Mouse (Mus musculus): ENCODE measurements around the gene Atg9b. TPM values are rescaled to one million over a fixed set of nuclear protein-coding genes. Genes with fewer than 3 reads are reported as not detected.

The Atg9b gene
- total RNA-seq, 2 experiments from 2014 or later: 0.06 TPM; not detected in 1

GRCm38 (mm10) chr5:24423129-24424003 is 31.4 kb upstream of the Atg9b start, which contains the start of the genes Cdk5 and Slc4a2:
Gene Cdk5 (minus strand): TSS chr5:24423530.
Gene Slc4a2 (plus strand): TSS chr5:24423837.
- Histone ChIP-seq H3K4me3 (peak within 1 kb of the TSS; percentile 78), H3K27ac (peak within 1 kb of the TSS; percentile 97)
- intact Hi-C loops (cut with DNase I): no loop called here
- DNase-seq: peak; percentile 99
- TF ChIP-seq CTCF (IDR thresholded peaks at IDR 0.05): no peak

- Histone ChIP-seq H3K4me3 (no peak overlapping the region), H3K27ac (no peak overlapping the region)
- no peak for DNase-seq
- no peak for TF ChIP-seq CTCF (IDR thresholded peaks at IDR 0.05)
- intact Hi-C loops (cut with DNase I): no loop called here
These were observed 28.4 kb upstream of the Atg9b start for GRCm38 (mm10) chr5:24420381-24420780.

- no peak overlapping the region for H3K4me3 ChIP-seq
- no peak for DNase-seq
- no peak overlapping the region for H3K27ac ChIP-seq
- no peak for TF ChIP-seq CTCF (IDR thresholded peaks at IDR 0.05)
- intact Hi-C loops (cut with DNase I): loop anchor here (5.0 kb wide), 1 partner anchor 35 kb away; the partner anchor contains the start of gene Agap3
These were observed 25.6 kb upstream of the Atg9b start for GRCm38 (mm10) chr5:24417587-24417986.

- Histone ChIP-seq H3K27ac (no peak overlapping the region), H3K4me3 (peak overlapping the region; percentile 49)
- TF ChIP-seq CTCF (IDR thresholded peaks at IDR 0.05): peak; percentile 84
- peak; percentile 67 for DNase-seq
- intact Hi-C loops (cut with DNase I): loop anchor here (1.0 to 5.0 kb wide), 2 partner anchors 36 to 54 kb away; partner anchors contain the start of gene Agap3
These were observed 24.3 kb upstream of the Atg9b start for GRCm38 (mm10) chr5:24416222-24416736.

- intact Hi-C loops (cut with DNase I): no loop called here
- DNase-seq: no peak
- H3K4me3 ChIP-seq: no peak overlapping the region
- no peak for TF ChIP-seq CTCF (IDR thresholded peaks at IDR 0.05)
- no peak overlapping the region for H3K27ac ChIP-seq
These were observed 22.0 kb upstream of the Atg9b start for GRCm38 (mm10) chr5:24413938-24414337.

- no peak for DNase-seq
- Histone ChIP-seq H3K4me3 (no peak within 1 kb of the TSS), H3K27ac (no peak within 1 kb of the TSS)
- intact Hi-C loops (cut with DNase I): no loop called here
- no peak for TF ChIP-seq CTCF (IDR thresholded peaks at IDR 0.05)
These were observed 21.2 kb upstream of the Atg9b start, which contains the start of gene Asic3 for GRCm38 (mm10) chr5:24413042-24413693. Gene Asic3 (plus strand): TSS chr5:24413392.

GRCm38 (mm10) chr5:24412063-24412462 is 20.1 kb upstream of the Atg9b start:
- no peak for TF ChIP-seq CTCF (IDR thresholded peaks at IDR 0.05)
- intact Hi-C loops (cut with DNase I): no loop called here
- no peak overlapping the region for H3K4me3 ChIP-seq
- DNase-seq: no peak
- no peak overlapping the region for H3K27ac ChIP-seq

- no peak for DNase-seq
- H3K4me3 ChIP-seq: no peak overlapping the region
- intact Hi-C loops (cut with DNase I): no loop called here
- no peak for TF ChIP-seq CTCF (IDR thresholded peaks at IDR 0.05)
- no peak overlapping the region for H3K27ac ChIP-seq
These were observed 17.5 kb upstream of the Atg9b start for GRCm38 (mm10) chr5:24409466-24409865.

- DNase-seq: peak; percentile 71
- Histone ChIP-seq H3K4me3 (no peak overlapping the region), H3K27ac (no peak overlapping the region)
- no peak for TF ChIP-seq CTCF (IDR thresholded peaks at IDR 0.05)
- intact Hi-C loops (cut with DNase I): no loop called here
These were observed 16.7 kb upstream of the Atg9b start for GRCm38 (mm10) chr5:24408651-24409050.

- intact Hi-C loops (cut with DNase I): no loop called here
- Histone ChIP-seq H3K27ac (no peak overlapping the region), H3K4me3 (no peak overlapping the region)
- no peak for DNase-seq
- TF ChIP-seq CTCF (IDR thresholded peaks at IDR 0.05): no peak
These were observed 13.5 kb upstream of the Atg9b start for GRCm38 (mm10) chr5:24405389-24405876.

- no peak for DNase-seq
- no peak overlapping the region for H3K4me3 ChIP-seq
- no peak for TF ChIP-seq CTCF (IDR thresholded peaks at IDR 0.05)
- H3K27ac ChIP-seq: no peak overlapping the region
- intact Hi-C loops (cut with DNase I): no loop called here
These were observed 12.8 kb upstream of the Atg9b start for GRCm38 (mm10) chr5:24404594-24405360.

- no peak for DNase-seq
- intact Hi-C loops (cut with DNase I): no loop called here
- Histone ChIP-seq H3K27ac (no peak overlapping the region), H3K4me3 (no peak overlapping the region)
- no peak for TF ChIP-seq CTCF (IDR thresholded peaks at IDR 0.05)
These were observed 10.0 kb upstream of the Atg9b start for GRCm38 (mm10) chr5:24401969-24402368.
